Mouse (Mus musculus) embryo, embryonic 11.5 days (tissue): ENCODE data around the gene Akr1c18.

Experiments
- DNase-seq: peaks from one replicate; pipeline ENCODE4 v3.0.0-alpha.2; 2012; ENCODE audit warnings: low read depth, low spot score

Gene Akr1c18

DNA sequence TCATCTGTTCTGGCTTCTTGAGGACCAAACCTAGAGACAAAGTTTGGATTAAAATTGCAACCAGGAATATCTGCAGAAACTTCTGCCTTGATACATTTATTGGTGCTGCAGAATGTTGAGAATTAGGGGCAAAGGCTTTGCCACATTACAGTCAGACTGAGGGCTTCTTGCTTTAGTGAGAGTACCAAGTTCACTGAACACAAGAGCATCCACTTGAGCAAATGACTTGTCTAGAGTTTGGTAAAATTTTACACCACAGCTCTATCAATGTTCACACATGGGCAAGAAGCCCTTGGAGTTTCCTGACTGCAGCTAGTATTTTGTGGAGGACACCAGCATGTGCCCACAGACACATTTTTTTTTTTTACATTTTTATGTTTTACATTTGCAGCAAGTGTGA is 47.7 kb downstream of the Akr1c18 start:
- no peak for DNase-seq

DNA sequence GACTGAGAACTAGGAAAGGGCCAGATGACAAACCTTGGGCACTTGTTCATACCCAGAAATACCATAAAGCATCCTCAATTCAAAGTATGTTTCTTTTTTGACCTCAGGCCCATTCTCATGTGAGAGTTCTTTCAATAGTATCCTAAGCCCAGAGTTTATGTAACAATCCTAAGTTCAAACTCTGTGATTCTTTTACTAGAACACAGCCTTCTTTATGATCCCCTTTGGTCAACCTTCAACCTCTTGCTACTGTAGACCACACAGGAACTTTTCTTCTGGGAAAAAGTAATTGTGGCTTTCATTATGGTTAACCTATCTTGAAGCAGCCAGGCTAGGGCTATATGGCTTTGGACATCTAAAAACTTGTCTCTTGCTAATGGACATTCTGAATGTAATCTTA is 48.8 kb downstream of the Akr1c18 start:
- no peak for DNase-seq
